Mouse (Mus musculus): Measurements from ENCODE around the gene Gm16253. TPM values are rescaled to one million over a fixed set of nuclear protein-coding genes. Genes with fewer than 3 reads are reported as not detected.

The Gm16253 gene
- polyA plus RNA-seq, 1 experiment: not detected

DNA sequence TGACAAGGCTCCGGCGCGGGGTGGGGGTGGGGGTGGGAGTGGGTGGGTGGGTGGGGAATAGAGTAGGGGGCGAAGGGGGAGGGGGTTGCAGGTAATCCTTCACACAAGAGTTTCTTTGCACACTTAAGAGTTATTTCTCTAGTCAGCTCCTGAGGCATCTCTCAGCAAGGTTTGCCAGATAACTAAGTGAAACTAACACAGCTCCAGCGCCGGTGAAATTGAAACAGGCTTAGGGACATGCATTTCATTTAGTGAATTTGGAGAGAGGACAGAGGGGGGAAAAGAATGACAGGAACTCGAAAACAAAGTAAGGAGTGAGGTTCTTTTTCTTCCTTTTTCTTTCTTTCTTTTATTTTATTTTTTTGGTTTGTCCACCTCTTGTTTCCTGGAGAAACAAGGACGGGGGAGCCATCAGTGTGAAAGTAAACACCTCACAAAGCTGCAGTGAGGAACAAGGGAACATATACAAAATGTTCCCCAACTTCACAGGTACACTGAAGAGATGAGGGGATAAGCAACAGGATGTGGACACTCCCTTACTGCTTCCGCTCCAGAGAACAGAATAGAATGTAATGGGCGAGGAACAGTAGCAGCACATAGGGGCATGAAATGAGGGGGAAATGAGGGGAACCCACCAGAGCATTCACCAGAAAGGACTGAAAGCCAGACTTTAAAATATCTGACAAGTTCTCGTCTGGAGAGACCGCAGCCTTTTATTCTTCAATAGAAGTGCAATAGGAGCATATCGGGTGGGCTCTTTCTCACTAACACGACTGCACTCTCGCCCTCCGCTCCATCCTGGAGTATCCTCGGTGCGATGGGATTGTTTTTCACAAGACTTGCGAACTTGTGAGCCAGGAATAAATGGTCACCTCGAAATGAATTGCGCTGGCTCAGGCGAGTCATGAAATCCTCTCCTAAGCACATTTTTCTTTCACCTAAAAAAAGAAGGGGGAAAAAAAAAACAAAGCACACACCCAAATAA, 19.8 kb upstream of the Gm16253 start:
- peak overlapping the region; percentile 99 for H3K27ac ChIP-seq (ENCODE audit: insufficient read depth, low read depth, low read length)
- H3K4me1 ChIP-seq (ENCODE audit: control insufficient read depth, insufficient read depth, insufficient read length, low read length): peaks cover 7% of the 10 kb centered on the region

DNA sequence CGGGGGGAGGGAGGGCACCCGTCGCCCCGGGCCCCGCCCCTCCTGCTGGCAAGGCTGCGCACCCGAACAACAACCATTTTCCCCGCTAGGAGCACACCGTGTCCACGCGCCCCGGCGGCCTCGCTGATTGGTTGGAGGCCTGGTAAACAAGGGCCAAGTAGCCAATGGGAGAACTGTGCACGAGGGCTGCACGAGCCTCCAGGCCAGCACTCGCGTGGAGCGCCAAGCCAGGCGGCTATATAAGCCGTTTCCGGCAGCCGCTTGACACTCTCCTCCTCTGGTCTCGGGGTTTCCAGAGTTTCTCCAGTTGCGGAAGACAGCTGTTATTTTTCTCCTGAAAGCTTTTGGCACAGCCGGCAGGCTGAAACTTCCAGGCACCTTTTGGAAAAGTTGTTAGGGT, 19.1 kb upstream of the Gm16253 start, which contains the start of gene Txnip:
TSS of gene Txnip (plus strand) at position 264 of the 400 bp plus-strand sequence.
- Histone ChIP-seq H3K4me1 (ENCODE audit: control insufficient read depth, insufficient read depth, insufficient read length, low read length) (peaks cover 7% of the 10 kb centered on the region), H3K27me3 (ENCODE audit: control insufficient read depth, insufficient read depth, low read length) (no peaks in the 10 kb centered on the region), H3K36me3 (ENCODE audit: control insufficient read depth, insufficient read depth, low read length) (peaks cover 32% of the 10 kb centered on the region), H3K27ac (ENCODE audit: insufficient read depth, low read depth, low read length) (peak within 1 kb of the TSS; percentile 99), H3K4me3 (ENCODE audit: low read depth, low read length) (peak within 1 kb of the TSS; percentile 81)
- WGBS: under 1% methylated on average over 26 of the region's 26 CpGs
- 0 out of 2 replicates have a peak, but pooled peaks have one; percentile 1 for TF ChIP-seq CTCF (IDR thresholded peaks at IDR 0.05; ENCODE audit: extremely low read depth, insufficient read length, insufficient replicate concordance, low read depth, low read length)
- peak; percentile 100 for TF ChIP-seq POLR2A (IDR thresholded peaks at IDR 0.05; ENCODE audit: low read depth, low read length)

More for the DNA sequence above, 19.8 kb upstream of the Gm16253 start:
- Histone ChIP-seq H3K36me3 (ENCODE audit: control insufficient read depth, insufficient read depth, low read length) (peaks cover 31% of the 10 kb centered on the region), H3K4me3 (ENCODE audit: low read depth, low read length) (peak overlapping the region; percentile 66), H3K27me3 (ENCODE audit: control insufficient read depth, insufficient read depth, low read length) (no peaks in the 10 kb centered on the region)
- WGBS: 1% methylated on average over 22 of the region's 22 CpGs
- TF ChIP-seq POLR2A (IDR thresholded peaks at IDR 0.05; ENCODE audit: low read depth, low read length): no peak
- no peak for TF ChIP-seq CTCF (IDR thresholded peaks at IDR 0.05; ENCODE audit: extremely low read depth, insufficient read length, insufficient replicate concordance, low read depth, low read length)

DNA sequence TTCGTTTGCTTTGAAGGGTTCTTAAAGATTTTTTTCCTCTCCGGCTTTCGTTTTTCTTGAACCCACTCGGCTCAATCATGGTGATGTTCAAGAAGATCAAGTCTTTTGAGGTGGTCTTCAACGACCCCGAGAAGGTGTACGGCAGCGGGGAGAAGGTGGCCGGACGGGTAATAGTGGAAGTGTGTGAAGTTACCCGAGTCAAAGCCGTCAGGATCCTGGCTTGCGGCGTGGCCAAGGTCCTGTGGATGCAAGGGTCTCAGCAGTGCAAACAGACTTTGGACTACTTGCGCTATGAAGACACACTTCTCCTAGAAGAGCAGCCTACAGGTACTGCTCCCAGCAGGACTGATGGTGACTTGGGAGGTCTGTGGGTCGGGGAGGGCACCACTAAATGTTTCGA, 18.6 kb upstream of the Gm16253 start:
- no peak for TF ChIP-seq POLR2A (IDR thresholded peaks at IDR 0.05; ENCODE audit: low read depth, low read length)
- 0 out of 2 replicates have a peak, but pooled peaks have one; percentile 1 for TF ChIP-seq CTCF (IDR thresholded peaks at IDR 0.05; ENCODE audit: extremely low read depth, insufficient read length, insufficient replicate concordance, low read depth, low read length)
- peak overlapping the region; percentile 81 for H3K4me3 ChIP-seq (ENCODE audit: low read depth, low read length)
- H3K36me3 ChIP-seq (ENCODE audit: control insufficient read depth, insufficient read depth, low read length): peaks cover 32% of the 10 kb centered on the region
- WGBS: under 1% methylated on average over 17 of the region's 17 CpGs
- H3K4me1 ChIP-seq (ENCODE audit: control insufficient read depth, insufficient read depth, insufficient read length, low read length): peaks cover 7% of the 10 kb centered on the region
- peak overlapping the region; percentile 96 for H3K27ac ChIP-seq (ENCODE audit: insufficient read depth, low read depth, low read length)
- H3K27me3 ChIP-seq (ENCODE audit: control insufficient read depth, insufficient read depth, low read length): no peaks in the 10 kb centered on the region

DNA sequence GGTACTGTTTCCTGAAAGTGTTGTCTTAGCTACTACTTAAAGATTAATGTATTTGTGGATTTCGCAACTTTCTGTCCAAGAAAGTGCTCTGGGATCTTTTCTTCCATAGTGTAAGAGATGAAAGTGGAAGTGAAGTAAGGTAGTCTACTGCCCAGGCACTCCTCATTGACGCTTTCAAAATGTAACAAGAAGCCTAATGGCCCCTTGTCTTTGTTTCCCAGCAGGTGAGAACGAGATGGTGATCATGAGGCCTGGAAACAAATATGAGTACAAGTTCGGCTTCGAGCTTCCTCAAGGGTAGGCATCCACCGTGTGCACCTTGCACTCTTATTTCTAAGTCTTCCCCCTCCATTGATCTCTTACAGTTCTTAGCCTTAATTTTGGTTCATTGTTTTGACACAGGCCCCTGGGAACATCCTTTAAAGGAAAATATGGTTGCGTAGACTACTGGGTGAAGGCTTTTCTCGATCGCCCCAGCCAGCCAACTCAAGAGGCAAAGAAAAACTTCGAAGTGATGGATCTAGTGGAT, 18.1 kb upstream of the Gm16253 start:
- H3K4me3 ChIP-seq (ENCODE audit: low read depth, low read length): peak overlapping the region; percentile 81
- H3K36me3 ChIP-seq (ENCODE audit: control insufficient read depth, insufficient read depth, low read length): peaks cover 32% of the 10 kb centered on the region
- H3K27ac ChIP-seq (ENCODE audit: insufficient read depth, low read depth, low read length): peak overlapping the region; percentile 96
- no peaks in the 10 kb centered on the region for H3K27me3 ChIP-seq (ENCODE audit: control insufficient read depth, insufficient read depth, low read length)
- TF ChIP-seq CTCF (IDR thresholded peaks at IDR 0.05; ENCODE audit: extremely low read depth, insufficient read length, insufficient replicate concordance, low read depth, low read length) (no peak), POLR2A (IDR thresholded peaks at IDR 0.05; ENCODE audit: low read depth, low read length) (no peak)
- H3K4me1 ChIP-seq (ENCODE audit: control insufficient read depth, insufficient read depth, insufficient read length, low read length): peaks cover 6% of the 10 kb centered on the region; the same call in 1 of the 2 replicates
- WGBS: 1% methylated on average over 10 of the region's 10 CpGs

DNA sequence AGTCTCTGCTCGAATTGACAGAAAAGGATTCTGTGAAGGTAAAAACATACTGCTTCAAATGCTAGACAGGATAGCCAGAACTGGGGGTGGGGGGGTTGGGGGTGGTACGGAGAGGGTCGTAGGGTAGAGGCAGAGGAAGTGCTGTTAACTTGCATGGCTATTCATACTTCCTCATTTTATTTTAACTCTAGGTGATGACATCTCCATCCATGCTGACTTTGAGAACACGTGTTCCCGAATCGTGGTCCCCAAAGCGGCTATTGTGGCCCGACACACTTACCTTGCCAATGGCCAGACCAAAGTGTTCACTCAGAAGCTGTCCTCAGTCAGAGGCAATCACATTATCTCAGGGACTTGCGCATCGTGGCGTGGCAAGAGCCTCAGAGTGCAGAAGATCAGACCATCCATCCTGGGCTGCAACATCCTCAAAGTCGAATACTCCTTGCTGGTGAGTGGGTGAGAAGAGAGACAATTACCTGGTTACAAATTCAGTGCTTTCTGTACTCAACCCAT, 17.3 kb upstream of the Gm16253 start:
- H3K27ac ChIP-seq (ENCODE audit: insufficient read depth, low read depth, low read length): peak overlapping the region; percentile 96
- TF ChIP-seq POLR2A (IDR thresholded peaks at IDR 0.05; ENCODE audit: low read depth, low read length) (no peak), CTCF (IDR thresholded peaks at IDR 0.05; ENCODE audit: extremely low read depth, insufficient read length, insufficient replicate concordance, low read depth, low read length) (no peak)
- peak overlapping the region; percentile 81 for H3K4me3 ChIP-seq (ENCODE audit: low read depth, low read length)
- 1% methylated on average over 12 of the region's 12 CpGs for WGBS
- H3K27me3 ChIP-seq (ENCODE audit: control insufficient read depth, insufficient read depth, low read length): no peaks in the 10 kb centered on the region
- H3K4me1 ChIP-seq (ENCODE audit: control insufficient read depth, insufficient read depth, insufficient read length, low read length): peaks cover 13% of the 10 kb centered on the region; the same call in 1 of the 2 replicates
- H3K36me3 ChIP-seq (ENCODE audit: control insufficient read depth, insufficient read depth, low read length): peaks cover 32% of the 10 kb centered on the region

DNA sequence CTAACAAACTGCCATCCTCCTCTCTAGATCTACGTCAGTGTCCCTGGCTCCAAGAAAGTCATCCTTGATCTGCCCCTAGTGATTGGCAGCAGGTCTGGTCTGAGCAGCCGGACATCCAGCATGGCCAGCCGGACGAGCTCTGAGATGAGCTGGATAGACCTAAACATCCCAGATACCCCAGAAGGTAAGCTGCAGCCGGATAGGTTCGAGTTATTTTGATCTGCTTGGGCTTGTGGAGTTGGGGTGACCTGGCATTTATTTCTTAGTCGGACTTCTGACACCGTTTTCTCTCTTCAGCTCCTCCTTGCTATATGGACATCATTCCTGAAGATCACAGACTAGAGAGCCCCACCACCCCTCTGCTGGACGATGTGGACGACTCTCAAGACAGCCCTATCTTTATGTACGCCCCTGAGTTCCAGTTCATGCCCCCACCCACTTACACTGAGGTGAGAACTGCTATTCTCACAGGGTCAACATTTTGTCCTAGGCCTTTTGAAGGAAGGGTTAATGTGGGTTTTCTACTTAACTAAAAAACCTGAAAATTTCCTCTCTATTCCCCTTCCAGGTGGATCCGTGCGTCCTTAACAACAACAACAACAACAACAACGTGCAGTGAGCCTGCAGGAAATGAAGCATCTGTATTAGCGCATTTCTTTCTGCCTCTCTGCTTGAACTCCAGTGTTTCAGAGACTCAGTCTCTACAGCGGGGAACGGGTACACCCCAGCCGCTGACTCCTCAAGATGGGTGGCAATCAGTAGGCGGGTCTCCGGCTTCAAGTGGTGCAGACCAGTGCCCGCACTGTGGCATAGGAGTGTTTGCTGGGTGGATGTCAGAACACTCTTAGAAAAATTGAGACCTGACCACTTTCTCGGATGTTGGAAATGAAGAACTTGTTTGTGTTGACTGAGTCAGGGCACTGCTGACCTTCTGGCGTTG, 16.6 kb upstream of the Gm16253 start:
- H3K27ac ChIP-seq (ENCODE audit: insufficient read depth, low read depth, low read length): peak overlapping the region; percentile 75
- H3K4me1 ChIP-seq (ENCODE audit: control insufficient read depth, insufficient read depth, insufficient read length, low read length): peaks cover 13% of the 10 kb centered on the region; the same call in 1 of the 2 replicates
- H3K4me3 ChIP-seq (ENCODE audit: low read depth, low read length): peak overlapping the region; percentile 81
- peaks cover 32% of the 10 kb centered on the region for H3K36me3 ChIP-seq (ENCODE audit: control insufficient read depth, insufficient read depth, low read length)
- WGBS: 4% methylated on average over 23 of the region's 23 CpGs
- no peaks in the 10 kb centered on the region for H3K27me3 ChIP-seq (ENCODE audit: control insufficient read depth, insufficient read depth, low read length)
- TF ChIP-seq POLR2A (IDR thresholded peaks at IDR 0.05; ENCODE audit: low read depth, low read length) (no peak), CTCF (IDR thresholded peaks at IDR 0.05; ENCODE audit: extremely low read depth, insufficient read length, insufficient replicate concordance, low read depth, low read length) (no peak)
